Mouse (Mus musculus) ES-E14 (cell line): ENCODE data around the gene Rhog. TPM values are rescaled to one million over a fixed set of nuclear protein-coding genes. Genes with fewer than 3 reads are reported as not detected.

Source experiments
- DNase-seq: peaks from one replicate; pipeline ENCODE4 v3.0.0-alpha.2; 2013; ENCODE audit warnings: low read depth, low spot score
- H3K27ac ChIP-seq: 2 replicates; pipeline ENCODE4 v1.5.1; 2012; ENCODE audit warnings: low read depth, mild to moderate bottlenecking, low read length, moderate library complexity, mixed read lengths; ENCODE audit not compliant: poor library complexity, insufficient read depth, severe bottlenecking
- H3K36me3 ChIP-seq: 2 replicates; pipeline ENCODE4 v1.6.1; 2012; ENCODE audit warnings: mild to moderate bottlenecking, low read length, moderate library complexity, mixed read lengths; ENCODE audit not compliant: control insufficient read depth, poor library complexity, insufficient read depth, severe bottlenecking
- H3K4me1 ChIP-seq, 2 experiments: fragments of 150-350 bp in 1 of 2; sonication (generic) in 1 of 2; 2 replicates each; pipeline ENCODE4 v1.6.1; 2012; ENCODE audit warnings: low read length in 2 of 2, mild to moderate bottlenecking in 1 of 2, mixed read lengths in 1 of 2; ENCODE audit not compliant: control insufficient read depth in 2 of 2, insufficient read depth in 2 of 2, poor library complexity in 1 of 2
- H3K4me3 ChIP-seq, 2 experiments: fragments of 150-350 bp in 1 of 2; sonication (generic) in 1 of 2; 2 replicates each; pipeline ENCODE4 v1.5.1; 2012; ENCODE audit warnings: low read length in 2 of 2, low read depth in 1 of 2, mild to moderate bottlenecking in 1 of 2, mixed read lengths in 1 of 2; ENCODE audit not compliant: insufficient read depth in 1 of 2, poor library complexity in 1 of 2, severe bottlenecking in 1 of 2
- H3K9ac ChIP-seq: 2 replicates; pipeline ENCODE4 v1.6.1; 2012; ENCODE audit warnings: low read depth, mild to moderate bottlenecking, low read length, mixed read lengths; ENCODE audit not compliant: poor library complexity, insufficient read depth, severe bottlenecking
- H3K9me3 ChIP-seq: fragments of 150-350 bp; sonication (generic); 2 replicates; pipeline ENCODE4 v1.6.1; 2012; ENCODE audit warnings: low read depth, mild to moderate bottlenecking, low read length; ENCODE audit not compliant: control insufficient read depth, insufficient read depth
- CHD2 ChIP-seq: IDR thresholded peaks from 2 replicates; pipeline ENCODE4 v1.6.1; 2014; ENCODE audit warnings: mild to moderate bottlenecking, low read depth, low read length, inconsistent platforms
- HCFC1 ChIP-seq: IDR thresholded peaks from 2 replicates; pipeline ENCODE4 v1.6.1; 2012; ENCODE audit warnings: low read length, inconsistent platforms, borderline replicate concordance; ENCODE audit not compliant: insufficient read depth
- MAFK ChIP-seq: IDR thresholded peaks from 2 replicates; pipeline ENCODE4 v1.6.1; 2014; ENCODE audit warnings: mild to moderate bottlenecking, low read depth, low read length, inconsistent platforms; ENCODE audit not compliant: insufficient read depth
- ZC3H11A ChIP-seq: IDR thresholded peaks from 2 replicates; pipeline ENCODE4 v1.6.1; 2012; ENCODE audit warnings: low read depth, mild to moderate bottlenecking, inconsistent platforms, low read length, borderline replicate concordance
- ZNF384 ChIP-seq: IDR thresholded peaks from 2 replicates; pipeline ENCODE4 v1.6.1; 2012; ENCODE audit warnings: low read depth, low read length, inconsistent platforms
- in situ Hi-C, 2 experiments: fragments of 600-800 bp; cut with MboI; formaldehyde crosslinking; loops; one replicate each; pipeline ENCODE4 v1.15.1; 2025; ENCODE audit warnings: low sequenced_read_pairs in 2 of 2, inconsistent platforms in 1 of 2; ENCODE audit not compliant: unreplicated experiment in 2 of 2
- total RNA-seq: library from RNA; depleted of rRNA; stranded (reverse); fragments of 300-350 nt; gene quantifications from 2 replicates; pipeline ENCODE4 v1.2.3, GENCODE M21; 2012

Rhog gene
- total RNA-seq, 1 experiment, result 4.3 TPM

DNA sequence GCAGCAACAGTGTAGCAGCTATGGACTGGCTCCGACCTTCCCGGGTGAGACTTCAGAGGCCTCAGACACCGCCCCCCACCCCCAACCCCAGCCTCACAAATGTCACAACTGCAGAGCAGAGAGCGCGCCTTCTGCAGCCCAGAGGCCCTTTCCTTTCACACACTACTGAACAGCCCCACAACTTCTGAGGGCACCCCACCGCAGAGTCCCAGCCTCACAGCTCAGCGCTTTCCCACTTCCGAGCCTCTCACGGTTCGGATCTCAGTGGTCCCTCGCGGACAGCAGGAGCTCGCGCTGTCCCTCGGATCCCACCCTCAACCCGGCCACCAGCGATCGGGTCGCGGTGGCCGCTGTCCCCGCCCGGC is 6.3 kb downstream of the Rhog start:
- Histone ChIP-seq H3K4me3 (peak overlapping the region; percentile 67 to 92), H3K27ac (no peak overlapping the region), H3K4me1 (peaks cover 0 to 18% of the 10 kb centered on the region in 2 experiments; a peak in 2 of 4 replicates), H3K9ac (peak overlapping the region; percentile 74), H3K36me3 (no peaks in the 10 kb centered on the region), H3K9me3 (no peaks in the 10 kb centered on the region)
- in situ Hi-C loops, result no loop called here
- no peak for TF ChIP-seq MAFK
- no peak for TF ChIP-seq HCFC1
- no peak for TF ChIP-seq ZC3H11A
- TF ChIP-seq ZNF384, result no peak
- TF ChIP-seq CHD2, result no peak
- peak; percentile 26 for DNase-seq

DNA sequence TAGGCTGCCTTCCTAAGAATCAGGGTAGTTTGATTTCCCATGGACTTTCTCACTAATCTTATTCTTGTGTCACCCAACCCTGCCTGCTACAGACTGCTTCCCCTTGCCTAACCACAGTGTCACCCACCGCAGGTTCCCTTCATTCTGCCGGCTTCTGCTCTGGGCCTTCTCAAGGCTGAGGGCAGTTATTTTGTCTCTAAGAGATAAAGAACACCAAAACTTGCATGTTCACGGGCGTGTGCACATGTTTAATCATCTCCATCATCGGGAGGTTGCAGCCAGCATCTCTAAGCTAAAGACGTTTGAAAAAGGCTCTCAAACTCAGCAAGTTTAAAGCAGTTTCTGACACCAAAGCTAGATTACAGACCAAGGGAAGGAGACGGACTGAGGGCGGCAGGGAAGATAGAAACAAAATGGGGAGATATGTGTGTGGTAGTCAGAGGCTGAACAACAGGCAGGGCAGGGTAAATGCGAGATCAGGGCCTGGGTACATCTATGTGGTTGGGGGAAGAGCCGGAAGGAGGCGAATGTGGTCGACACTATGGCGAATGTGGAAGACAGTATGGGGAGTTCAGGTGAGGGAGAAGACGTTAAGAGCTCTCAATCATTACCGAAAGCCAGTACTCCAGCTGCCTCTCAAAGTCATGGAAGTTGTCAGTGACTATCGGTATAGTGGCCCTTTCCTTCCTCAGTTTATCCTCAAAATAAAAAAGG is 7.0 kb downstream of the Rhog start:
- Histone ChIP-seq H3K9ac (peak overlapping the region; percentile 43), H3K4me1 (peaks cover 0 to 18% of the 10 kb centered on the region in 2 experiments; a peak in 2 of 4 replicates), H3K4me3 (peak overlapping the region; percentile 67 to 92), H3K27ac (no peak overlapping the region), H3K36me3 (no peaks in the 10 kb centered on the region), H3K9me3 (no peaks in the 10 kb centered on the region)
- in situ Hi-C loops, result no loop called here
- TF ChIP-seq HCFC1 (no peak), CHD2 (no peak), ZC3H11A (no peak), ZNF384 (no peak), MAFK (no peak)
- no peak for DNase-seq

DNA sequence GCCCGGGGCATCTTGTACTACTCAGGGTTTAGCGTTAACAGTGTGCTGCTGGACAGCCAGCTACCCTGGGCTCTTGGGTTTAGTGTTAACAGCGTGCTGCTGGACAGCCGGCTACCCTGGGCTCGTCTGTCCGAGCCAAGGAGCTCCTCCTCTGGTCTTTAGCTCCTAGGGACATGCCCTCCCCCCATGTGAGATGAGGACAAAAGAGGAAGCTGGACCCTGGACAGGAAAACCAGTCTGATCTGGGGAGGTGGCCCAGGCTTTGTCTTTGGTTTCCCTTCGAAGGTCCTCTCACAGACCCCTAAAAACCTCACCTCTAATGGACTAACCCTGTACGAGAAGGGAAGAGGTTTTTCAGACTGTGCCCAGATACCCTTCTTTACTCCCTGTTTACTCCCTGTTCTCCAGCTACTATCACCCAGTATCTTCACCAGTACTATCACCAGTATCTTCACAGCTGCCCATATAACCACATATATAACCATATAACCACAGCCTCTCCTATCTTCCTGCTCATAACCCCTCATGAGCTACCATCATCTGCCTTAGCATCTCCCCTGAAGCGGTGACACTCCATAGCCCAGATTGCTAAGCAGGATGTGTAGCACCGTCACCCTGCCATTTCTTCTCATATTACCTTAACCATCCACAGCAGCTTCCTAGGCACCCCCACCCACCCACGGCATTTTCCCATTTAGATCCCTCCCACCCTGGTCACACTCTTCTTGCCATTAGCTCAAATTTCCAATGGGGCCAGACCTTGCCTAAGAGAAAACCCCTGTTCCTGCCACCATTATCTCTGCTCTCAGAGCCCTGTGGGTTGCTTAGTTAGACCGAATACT is 8.7 kb downstream of the Rhog start:
- in situ Hi-C loops, result no loop called here
- H3K4me3 ChIP-seq, result no peak overlapping the region
- TF ChIP-seq ZNF384, result no peak
- no peak for TF ChIP-seq HCFC1
- TF ChIP-seq CHD2, result no peak
- TF ChIP-seq MAFK, result no peak
- no peak for TF ChIP-seq ZC3H11A
- H3K27ac ChIP-seq, result no peak overlapping the region
- H3K36me3 ChIP-seq, result no peaks in the 10 kb centered on the region
- no peak for DNase-seq
- H3K4me1 ChIP-seq, result peaks cover 0 to 18% of the 10 kb centered on the region in 2 experiments; a peak in 2 of 4 replicates
- no peak overlapping the region for H3K9ac ChIP-seq
- H3K9me3 ChIP-seq, result no peaks in the 10 kb centered on the region

DNA sequence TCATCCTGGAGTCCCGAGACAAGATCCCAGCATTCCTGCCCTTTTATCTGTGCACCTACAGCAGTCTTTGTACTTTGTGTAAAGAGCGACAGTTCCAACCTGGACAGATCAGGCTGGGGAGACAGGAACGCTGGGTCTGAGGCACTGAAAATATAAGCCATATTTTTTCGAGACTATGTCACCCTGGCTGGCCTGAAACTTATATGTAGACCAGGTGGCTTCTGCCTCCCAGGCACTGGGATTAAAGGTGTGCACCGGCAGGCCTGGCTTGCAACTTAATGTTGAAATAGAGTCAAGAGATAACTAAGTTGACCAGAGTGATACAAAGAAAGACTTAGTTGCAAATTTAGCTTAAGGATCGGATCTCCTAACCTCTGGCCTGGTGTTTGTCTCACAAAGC is 9.6 kb downstream of the Rhog start:
- TF ChIP-seq CHD2 (no peak), ZC3H11A (no peak), HCFC1 (no peak), MAFK (no peak), ZNF384 (no peak)
- no peaks in the 10 kb centered on the region for H3K9me3 ChIP-seq
- in situ Hi-C loops, result no loop called here
- H3K4me1 ChIP-seq, result peaks cover 0 to 18% of the 10 kb centered on the region in 2 experiments; a peak in 2 of 4 replicates
- H3K27ac ChIP-seq, result no peak overlapping the region
- no peaks in the 10 kb centered on the region for H3K36me3 ChIP-seq
- no peak for DNase-seq
- H3K4me3 ChIP-seq, result no peak overlapping the region
- no peak overlapping the region for H3K9ac ChIP-seq
